Mouse (Mus musculus): ENCODE results near the gene Lrp11.

DNA sequence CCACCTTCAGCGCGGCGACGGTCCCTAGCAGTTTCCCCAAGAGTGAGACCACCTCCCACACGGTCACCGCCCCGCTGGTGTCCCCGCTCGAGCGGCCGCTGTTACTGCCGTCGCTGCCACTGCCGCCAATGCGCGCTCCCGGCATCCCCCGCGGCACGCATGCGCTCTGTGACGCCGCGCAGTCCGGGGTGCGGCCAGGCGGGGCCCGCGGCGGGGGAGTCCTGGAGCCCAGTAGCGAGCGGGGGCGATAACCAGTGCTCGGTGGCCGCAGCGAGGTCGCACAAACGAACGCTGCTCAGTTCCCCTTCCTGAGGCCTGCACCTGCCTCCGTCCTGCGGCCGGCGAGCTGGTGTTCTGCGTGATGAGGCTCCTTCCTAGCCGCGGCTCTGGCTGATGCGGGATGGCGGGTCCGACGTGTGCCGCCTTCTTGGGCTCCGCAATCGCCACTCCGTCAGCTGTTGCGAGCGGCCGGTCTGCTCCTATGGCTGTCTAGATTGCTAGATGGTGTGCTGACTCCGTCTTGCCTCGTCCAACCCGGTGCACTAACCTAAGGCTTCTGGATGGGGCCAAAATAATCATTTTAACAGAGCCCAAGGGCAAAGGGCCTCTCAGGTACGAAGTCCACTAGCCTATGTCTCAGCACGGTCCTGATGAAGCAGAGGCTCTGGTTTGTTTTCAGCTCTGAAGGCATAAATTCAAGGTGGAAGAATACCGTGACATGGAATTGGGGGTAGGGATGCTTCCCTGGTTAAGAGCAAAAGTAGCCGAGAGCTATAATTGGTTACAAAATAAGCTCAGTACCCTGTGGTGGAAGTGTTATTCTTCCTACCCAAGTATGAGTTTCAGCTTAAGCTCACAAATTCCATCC lies 73.8 kb downstream of the Lrp11 start:
- TF ChIP-seq CTCF (IDR thresholded peaks at IDR 0.05; ENCODE audit: low read depth) (no peak), EP300 (IDR thresholded peaks at IDR 0.05; ENCODE audit: low read depth) (no peak; the same call in 1 of the 2 replicates)

Data from liver, postnatal 0 days (tissue).